Mouse (Mus musculus) neural tube, embryonic 13.5 days (tissue): ENCODE results near the gene Eprs. TPM values are rescaled to one million over a fixed set of nuclear protein-coding genes. Genes with fewer than 3 reads are reported as not detected.
A peak's percentile ranks its signal among the peaks of the same experiment; 100 is the strongest.
"Not testable (repeated sequence)": the region's sequence is repeated elsewhere in the genome, so short reads cannot be mapped to it uniquely, and the experiment has no call there.

Experiments
- ATAC-seq: fragments of 200-750 bp; cut with Nextera tagmentation; 2 replicates; pipeline ENCODE4 v1.8.0; 2017; ENCODE audit warnings: low read depth, mild to moderate bottlenecking, moderate TSS enrichment, moderate library complexity
- H3K27ac ChIP-seq: fragments of 300-500 bp; sonication (generic); replicated peaks from 2 replicates; pipeline ENCODE4 v1.5.1; 2015; ENCODE audit warnings: moderate library complexity, mild to moderate bottlenecking, inconsistent platforms
- H3K27me3 ChIP-seq: fragments of 300-500 bp; sonication (generic); 2 replicates; pipeline ENCODE4 v1.6.1; 2015; ENCODE audit warnings: mild to moderate bottlenecking, inconsistent platforms
- H3K36me3 ChIP-seq: fragments of 300-500 bp; sonication (generic); 2 replicates; pipeline ENCODE4 v1.6.1; 2015; ENCODE audit warnings: mild to moderate bottlenecking, inconsistent platforms
- H3K4me1 ChIP-seq: fragments of 300-500 bp; sonication (generic); replicated peaks from 2 replicates; pipeline ENCODE4 v1.6.1; 2015; ENCODE audit warnings: inconsistent platforms
- H3K4me2 ChIP-seq: fragments of 300-500 bp; sonication (generic); 2 replicates; pipeline ENCODE4 v1.6.1; 2015; ENCODE audit warnings: inconsistent platforms, mild to moderate bottlenecking, moderate library complexity
- H3K4me3 ChIP-seq: fragments of 300-500 bp; sonication (generic); 2 replicates; pipeline ENCODE4 v1.5.1; 2015; ENCODE audit warnings: mild to moderate bottlenecking, inconsistent platforms
- H3K9ac ChIP-seq: fragments of 300-500 bp; sonication (generic); 2 replicates; pipeline ENCODE4 v1.6.1; 2015; ENCODE audit warnings: moderate library complexity, mild to moderate bottlenecking, inconsistent platforms
- H3K9me3 ChIP-seq: fragments of 300-500 bp; sonication (generic); 2 replicates; pipeline ENCODE4 v1.6.1; 2016; ENCODE audit warnings: inconsistent platforms
- WGBS: fragments of 180-500 bp; shearing (Covaris S2); methylation state at CpG from one replicate; pipeline ENCODE4 v1.1.7; 2015; 5-methylcytosine and 5-hydroxymethylcytosine counted together
- polyA plus RNA-seq: library from polyadenylated mRNA; unstranded; fragments of >200 nt; fragmentation: Nextera tagmentation; extraction: Ambion mirVana; gene quantifications from 2 replicates; pipeline ENCODE4 v1.2.1, GENCODE M21; 2015

The Eprs gene
- polyA plus RNA-seq, result 134 and 135 TPM in 2 replicates

DNA sequence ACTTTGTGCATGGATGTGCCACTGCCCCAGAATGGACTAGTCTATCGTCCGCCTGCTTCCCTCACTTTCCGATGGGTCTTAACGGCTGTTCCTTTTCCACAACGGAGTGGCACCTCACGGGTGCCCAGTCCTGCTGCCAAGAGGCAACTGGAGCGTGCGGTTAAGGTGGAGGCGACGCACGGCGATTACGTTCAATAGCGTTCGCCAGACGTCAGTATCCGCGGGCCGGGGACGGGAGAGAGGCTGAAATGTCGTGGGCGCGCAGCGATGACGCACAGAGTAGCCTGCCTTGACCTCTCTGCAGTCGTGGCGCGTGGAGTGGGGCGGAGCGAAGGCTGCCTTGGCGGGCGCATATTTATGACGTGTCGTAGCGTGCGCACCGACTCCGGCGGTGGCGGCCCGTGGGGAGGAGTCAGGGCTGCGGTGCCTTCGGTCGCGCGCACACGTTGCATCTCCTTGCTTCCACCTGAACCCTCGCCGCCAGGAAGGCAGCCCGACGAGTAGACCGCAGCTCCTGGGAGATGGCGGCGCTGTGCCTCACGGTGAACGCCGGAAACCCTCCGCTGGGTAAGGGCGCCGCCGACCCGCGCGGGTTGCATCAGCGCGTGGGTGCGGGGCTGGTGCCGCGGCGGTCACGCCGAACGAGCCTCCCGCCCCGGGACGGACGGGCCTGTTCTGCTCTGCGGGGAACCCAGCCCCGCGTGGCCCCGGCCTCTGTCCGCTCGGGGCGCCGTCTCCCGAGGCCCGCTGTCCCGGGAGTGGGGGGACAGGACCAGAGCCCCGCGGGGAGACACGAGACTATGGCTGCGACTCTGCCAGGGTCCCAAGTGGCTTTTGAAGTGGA, at the start of gene Eprs:
Gene Eprs, plus strand, starts transcription at position 368 of the 844 bp plus-strand sequence.
- H3K4me3 ChIP-seq, result peak within 1 kb of the TSS; percentile 95
- under 1% methylated on average over 92 of the region's 92 CpGs for WGBS
- H3K4me1 ChIP-seq, result peaks cover 35% of the 10 kb centered on the region
- H3K9ac ChIP-seq, result peak within 1 kb of the TSS; percentile 89
- peak within 1 kb of the TSS; percentile 93 for H3K27ac ChIP-seq
- no peaks in the 10 kb centered on the region for H3K27me3 ChIP-seq
- peak; percentile 97 for ATAC-seq
- peaks cover 12% of the 10 kb centered on the region for H3K36me3 ChIP-seq
- peak within 1 kb of the TSS; percentile 75 for H3K4me2 ChIP-seq
- no peaks in the 10 kb centered on the region for H3K9me3 ChIP-seq

DNA sequence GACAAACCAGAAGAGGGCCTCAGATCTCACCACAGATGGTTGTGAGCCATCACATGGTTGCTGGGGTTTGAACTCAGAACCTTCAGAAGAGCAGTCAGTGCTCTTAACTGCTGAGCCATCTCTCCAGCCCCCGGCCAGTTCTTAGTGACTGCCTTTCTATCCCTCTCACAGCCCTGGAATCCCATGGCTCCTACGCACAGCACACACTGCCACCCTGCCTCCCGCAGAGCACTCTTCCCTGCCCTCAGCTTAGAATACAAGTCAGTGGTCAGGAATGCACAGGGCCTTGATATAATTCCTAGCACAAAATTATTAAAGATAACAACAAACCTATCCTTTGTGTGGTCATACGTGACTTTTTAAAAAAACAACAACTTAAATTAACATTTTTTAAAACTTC, 48.3 kb upstream of the Eprs start:
- Histone ChIP-seq H3K27me3 (no peaks in the 10 kb centered on the region), H3K9me3 (no peaks in the 10 kb centered on the region), H3K27ac (no peak overlapping the region), H3K4me2 (no peak overlapping the region), H3K4me1 (no peaks in the 10 kb centered on the region), H3K9ac (no peak overlapping the region), H3K36me3 (peaks cover 68% of the 10 kb centered on the region), H3K4me3 (no peak overlapping the region)
- 97% methylated on average over 4 of the region's 4 CpGs for WGBS
- no peak for ATAC-seq

DNA sequence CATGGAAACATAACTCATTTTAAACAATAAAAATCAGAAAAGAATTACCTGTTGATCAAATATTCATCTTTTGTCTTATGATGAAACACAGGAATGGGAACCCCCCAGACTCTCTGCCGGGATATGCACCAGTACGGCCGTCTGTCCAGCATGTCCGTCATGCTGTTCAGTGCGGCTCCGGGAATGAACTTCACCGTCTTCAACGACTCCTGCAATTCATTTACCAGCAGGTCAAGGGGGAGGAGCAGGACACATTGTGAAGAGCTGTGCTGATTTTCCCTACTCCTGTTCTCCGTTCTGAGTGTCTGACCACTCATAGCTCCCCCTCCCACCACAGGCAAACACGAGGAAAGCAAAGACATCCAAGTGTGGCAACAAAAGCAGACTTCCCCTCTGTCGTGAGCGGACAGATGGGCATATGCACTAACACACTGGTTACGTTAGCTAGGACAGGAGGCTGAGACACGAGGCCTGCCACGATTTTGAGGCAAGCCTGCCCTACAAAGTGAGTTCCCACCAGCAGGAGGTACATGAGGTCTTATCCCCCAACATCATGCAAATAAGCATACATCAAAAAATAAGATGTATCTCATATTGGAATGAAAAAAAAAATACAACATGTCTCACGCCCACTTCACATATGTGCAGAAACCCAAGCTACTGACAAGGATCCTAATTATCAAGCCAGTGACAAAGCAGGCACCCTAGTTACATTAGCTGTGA, 46.8 kb upstream of the Eprs start:
- Histone ChIP-seq H3K36me3 (peaks cover 78% of the 10 kb centered on the region), H3K9me3 (no peaks in the 10 kb centered on the region), H3K27ac (no peak overlapping the region), H3K27me3 (no peaks in the 10 kb centered on the region), H3K4me3 (no peak overlapping the region), H3K4me1 (no peaks in the 10 kb centered on the region), H3K4me2 (no peak overlapping the region), H3K9ac (no peak overlapping the region)
- 85% methylated on average over 16 of the region's 16 CpGs for WGBS
- no peak for ATAC-seq

GRCm38 (mm10) chr1:185327754-185328345, 35.0 kb upstream of the Eprs start:
- H3K27me3 ChIP-seq, H3K9me3 ChIP-seq, ATAC-seq, H3K27ac ChIP-seq: not testable (repeated sequence)
- WGBS, result 63% methylated on average over 3 of the region's 3 CpGs
- Histone ChIP-seq H3K4me1 (peaks cover 20% of the 10 kb centered on the region), H3K36me3 (peaks cover 42% of the 10 kb centered on the region), H3K4me3 (peak overlapping the region; percentile 79), H3K9ac (peak overlapping the region; percentile 88; the same call in 1 of the 2 replicates), H3K4me2 (peak overlapping the region; percentile 82)

DNA sequence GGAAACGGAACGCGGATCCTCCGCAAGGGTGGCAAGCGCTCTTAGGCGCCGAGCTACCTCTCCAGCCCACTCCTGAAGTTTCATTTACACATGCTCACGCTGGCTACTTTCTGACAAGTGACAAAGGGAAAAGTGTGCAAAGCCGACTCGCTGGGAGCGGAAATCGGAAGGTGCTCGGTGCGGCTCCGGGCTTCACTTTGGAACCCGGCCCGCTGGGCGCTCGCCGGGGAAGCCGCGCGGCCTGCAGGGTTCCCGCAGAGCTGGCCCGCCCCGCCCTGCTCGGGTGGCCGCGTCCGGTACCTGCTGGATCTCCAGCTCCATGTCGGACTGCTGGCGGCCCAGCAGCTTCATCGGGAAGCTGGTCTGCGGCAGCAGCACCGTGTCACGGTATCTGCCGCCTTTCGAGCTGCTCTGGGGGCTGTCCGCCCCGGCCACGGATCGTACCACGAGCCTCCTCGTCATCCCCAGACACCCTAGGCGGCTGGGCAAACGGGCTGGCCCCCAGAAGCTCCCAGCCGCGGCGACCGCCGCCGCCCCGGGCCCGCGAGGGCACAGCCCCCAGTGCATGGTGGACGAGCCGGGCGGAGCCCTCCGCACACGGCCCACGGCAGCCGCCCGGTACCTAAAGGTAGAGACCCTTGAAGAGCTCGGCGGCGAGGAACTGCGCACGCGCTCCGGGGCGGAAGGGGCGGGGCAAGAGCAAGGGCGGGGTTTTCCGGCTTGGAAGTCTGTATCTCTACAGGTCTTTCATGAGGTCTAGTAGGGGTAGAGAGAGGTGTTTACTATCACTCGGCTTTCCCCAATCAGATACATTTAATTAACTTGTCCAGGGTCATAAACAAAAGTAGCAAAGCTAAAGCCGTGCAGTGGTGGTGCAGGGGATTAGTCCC, 33.9 kb upstream of the Eprs start, which contains the start of gene Iars2:
Gene Iars2, minus strand, starts transcription at position 676 of the 890 bp plus-strand sequence.
- H3K4me2 ChIP-seq, result peak within 1 kb of the TSS; percentile 82
- H3K27ac ChIP-seq, result peak within 1 kb of the TSS; percentile 93
- peaks cover 31% of the 10 kb centered on the region for H3K36me3 ChIP-seq
- no peaks in the 10 kb centered on the region for H3K27me3 ChIP-seq
- peak within 1 kb of the TSS; percentile 79 for H3K4me3 ChIP-seq
- H3K9me3 ChIP-seq, result no peaks in the 10 kb centered on the region
- peaks cover 31% of the 10 kb centered on the region for H3K4me1 ChIP-seq
- WGBS, result under 1% methylated on average over 74 of the region's 76 CpGs
- peak; percentile 88 for ATAC-seq
- H3K9ac ChIP-seq, result peak within 1 kb of the TSS; percentile 88

- H3K27ac ChIP-seq, result no peak overlapping the region
- no peaks in the 10 kb centered on the region for H3K9me3 ChIP-seq
- WGBS, result 95% methylated on average over 8 of the region's 8 CpGs
- H3K4me1 ChIP-seq, result peaks cover 40% of the 10 kb centered on the region
- ATAC-seq, result no peak
- H3K4me2 ChIP-seq, result peak overlapping the region; percentile 82
- H3K4me3 ChIP-seq, result peak overlapping the region; percentile 79; the same call in 1 of the 2 replicates
- no peaks in the 10 kb centered on the region for H3K27me3 ChIP-seq
- no peak overlapping the region for H3K9ac ChIP-seq
- H3K36me3 ChIP-seq, result peaks cover 23% of the 10 kb centered on the region
Measured at GRCm38 (mm10) chr1:185329851-185330250, 33.0 kb upstream of the Eprs start.

DNA sequence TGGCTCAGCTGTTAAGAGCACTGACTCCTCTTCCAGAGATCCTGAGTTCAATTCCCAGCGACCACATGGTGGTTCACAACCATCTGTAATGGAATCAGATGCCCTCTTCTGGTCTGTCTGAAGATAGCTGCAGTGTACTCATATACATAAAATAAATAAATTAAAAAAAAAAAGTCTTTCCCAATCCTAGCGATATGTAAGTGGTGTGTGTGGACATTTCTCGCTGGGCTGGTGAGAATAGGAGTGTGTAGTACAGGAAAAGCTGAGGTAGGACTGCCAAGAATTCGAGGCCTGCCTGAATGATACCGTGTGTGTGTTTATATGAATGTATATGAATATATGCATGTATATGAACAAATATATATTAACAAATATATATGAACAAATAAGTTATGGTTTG, 31.5 kb upstream of the Eprs start:
- Histone ChIP-seq H3K4me1 (peaks cover 48% of the 10 kb centered on the region), H3K9me3 (no peaks in the 10 kb centered on the region), H3K27ac (no peak overlapping the region), H3K27me3 (no peaks in the 10 kb centered on the region), H3K9ac (peak overlapping the region; percentile 80; the same call in 1 of the 2 replicates), H3K4me2 (peak overlapping the region; percentile 73), H3K36me3 (peaks cover 10% of the 10 kb centered on the region; the same call in 1 of the 2 replicates), H3K4me3 (peak overlapping the region; percentile 60)
- no peak for ATAC-seq
- WGBS, result 59% methylated on average over 5 of the region's 5 CpGs

DNA sequence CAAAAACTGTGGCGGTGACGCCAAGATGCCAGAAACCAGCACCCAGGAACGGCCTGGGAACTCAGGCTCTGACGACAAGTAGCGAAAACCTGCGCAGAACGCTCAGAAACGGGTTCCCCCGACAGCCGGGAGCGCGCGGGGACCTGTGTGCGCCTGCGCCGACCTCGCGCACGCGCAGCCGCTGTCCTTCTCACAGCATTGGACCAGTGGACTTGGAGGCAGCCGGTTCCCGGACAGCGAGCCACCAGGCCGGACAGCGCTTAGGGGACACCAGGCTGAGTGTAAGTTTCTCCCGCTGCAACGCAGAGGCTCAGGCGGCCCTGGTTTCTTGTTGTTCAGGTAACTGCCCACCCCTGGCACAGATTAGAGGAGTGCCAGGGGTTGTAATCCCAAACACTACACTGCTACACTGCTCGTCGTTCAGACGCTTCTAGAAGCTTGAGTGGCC, 30.8 kb upstream of the Eprs start, which contains the start of gene Bpnt1:
Gene Bpnt1, plus strand, starts transcription at position 167 of the 448 bp plus-strand sequence.
- Histone ChIP-seq H3K9ac (peak within 1 kb of the TSS; percentile 80), H3K36me3 (peaks cover 3% of the 10 kb centered on the region; the same call in 1 of the 2 replicates), H3K9me3 (no peaks in the 10 kb centered on the region), H3K4me1 (peaks cover 51% of the 10 kb centered on the region), H3K4me3 (peak within 1 kb of the TSS; percentile 60), H3K27ac (peak within 1 kb of the TSS; percentile 87), H3K27me3 (no peaks in the 10 kb centered on the region), H3K4me2 (peak within 1 kb of the TSS; percentile 73)
- under 1% methylated on average over 32 of the region's 32 CpGs for WGBS
- peak; percentile 73 for ATAC-seq

DNA sequence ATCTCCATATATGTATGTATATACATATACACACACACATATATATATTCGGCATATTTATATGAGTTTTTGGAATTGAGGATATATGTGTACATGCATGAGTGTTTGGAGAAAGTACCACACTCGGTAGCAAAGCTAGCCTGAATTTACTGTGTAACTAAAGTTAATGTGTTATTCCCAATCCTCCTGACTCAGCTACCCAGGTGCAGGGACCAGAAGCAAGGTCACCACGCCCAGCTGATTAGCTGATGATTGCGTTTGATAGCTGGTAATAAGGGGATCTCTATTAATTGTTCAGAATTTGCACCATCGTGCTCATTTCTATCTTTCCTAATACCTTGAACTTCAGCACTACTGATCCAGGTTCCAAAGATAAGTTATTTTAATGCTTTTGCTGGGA, 29.2 kb upstream of the Eprs start:
- 89% methylated on average over 5 of the region's 5 CpGs for WGBS
- no peak overlapping the region for H3K4me3 ChIP-seq

DNA sequence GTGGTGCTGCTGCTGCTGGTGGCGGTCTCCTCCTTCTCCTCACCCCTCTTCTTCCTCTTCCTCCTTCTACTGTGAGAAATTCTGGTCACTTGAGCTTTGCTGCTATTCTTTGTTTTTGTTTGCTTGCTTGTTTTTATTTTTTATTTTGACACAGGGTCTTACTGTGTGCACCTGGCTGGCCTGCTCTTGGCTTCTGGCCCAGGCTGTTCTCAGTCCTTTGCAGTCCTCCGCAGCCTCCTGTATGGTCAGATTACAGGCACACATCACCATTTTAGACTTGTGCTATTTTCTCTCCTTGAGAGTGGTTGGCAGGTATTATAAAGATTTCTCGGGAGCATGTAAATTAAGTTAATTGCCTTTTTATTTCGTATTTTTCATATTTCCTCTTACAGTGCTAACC, 28.7 kb upstream of the Eprs start:
- peaks cover 43% of the 10 kb centered on the region for H3K4me1 ChIP-seq
- ATAC-seq, result no peak
- 91% methylated on average over 4 of the region's 4 CpGs for WGBS
- 0 out of 2 replicates have a peak overlapping the region, but pooled peaks have one; percentile 73 for H3K4me2 ChIP-seq
- no peak overlapping the region for H3K27ac ChIP-seq
- H3K4me3 ChIP-seq, result no peak overlapping the region
- H3K36me3 ChIP-seq, result peaks cover 8% of the 10 kb centered on the region; the same call in 1 of the 2 replicates
- H3K9ac ChIP-seq, result 0 out of 2 replicates have a peak overlapping the region, but pooled peaks have one; percentile 26
- H3K9me3 ChIP-seq, result no peaks in the 10 kb centered on the region
- H3K27me3 ChIP-seq, result no peaks in the 10 kb centered on the region

More for the DNA sequence above, 29.2 kb upstream of the Eprs start:
- H3K9ac ChIP-seq, result 0 out of 2 replicates have a peak overlapping the region, but pooled peaks have one; percentile 26
- no peak overlapping the region for H3K27ac ChIP-seq
- no peaks in the 10 kb centered on the region for H3K27me3 ChIP-seq
- H3K4me2 ChIP-seq, result peak overlapping the region; percentile 73; the same call in 1 of the 2 replicates
- H3K36me3 ChIP-seq, result peaks cover 4% of the 10 kb centered on the region; the same call in 1 of the 2 replicates
- ATAC-seq, result no peak
- no peaks in the 10 kb centered on the region for H3K9me3 ChIP-seq
- H3K4me1 ChIP-seq, result peaks cover 43% of the 10 kb centered on the region
